Mouse (Mus musculus) thymus, postnatal 25 days (tissue): ENCODE data around the gene Ano1.

ENCODE experiments used
- DNase-seq: peaks from one replicate; pipeline ENCODE4 v3.0.0; 2022

Gene Ano1

DNA sequence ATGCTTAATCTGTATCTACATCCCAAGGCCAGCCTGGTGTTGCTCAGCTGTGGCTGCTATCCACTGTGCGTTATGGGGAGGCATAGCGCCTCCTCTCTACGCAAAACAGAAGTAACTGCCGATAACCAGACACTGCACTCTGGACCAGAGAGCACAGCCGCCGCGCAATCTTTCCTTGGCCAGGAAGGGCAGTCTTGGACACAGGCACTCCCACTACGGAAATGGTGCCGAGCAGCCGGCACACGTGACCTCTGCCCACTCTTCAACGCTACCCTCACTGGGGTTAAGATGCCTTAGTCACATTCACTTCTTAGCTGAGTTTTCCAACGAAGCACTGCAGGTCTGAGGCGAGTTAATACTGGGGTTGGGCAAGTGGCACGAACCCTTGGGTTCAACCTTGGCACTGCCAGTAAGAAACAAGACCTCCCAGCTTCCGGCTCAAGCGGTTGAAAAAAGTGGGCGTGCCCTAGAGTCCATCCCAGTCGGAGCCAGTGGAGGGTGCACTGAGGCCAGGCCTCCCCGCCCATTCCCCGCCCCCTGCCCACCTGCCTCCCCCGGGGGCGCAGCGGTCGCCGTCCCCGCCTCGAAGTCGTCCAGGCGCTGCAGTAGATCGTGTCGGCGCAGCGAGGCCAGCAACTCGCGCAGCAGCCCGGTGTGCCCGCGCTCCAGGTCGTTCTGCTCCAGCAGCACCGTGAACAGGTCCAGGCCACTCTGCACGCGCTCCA, 170.1 kb downstream of the Ano1 start:
- peak; percentile 83 for DNase-seq

DNA sequence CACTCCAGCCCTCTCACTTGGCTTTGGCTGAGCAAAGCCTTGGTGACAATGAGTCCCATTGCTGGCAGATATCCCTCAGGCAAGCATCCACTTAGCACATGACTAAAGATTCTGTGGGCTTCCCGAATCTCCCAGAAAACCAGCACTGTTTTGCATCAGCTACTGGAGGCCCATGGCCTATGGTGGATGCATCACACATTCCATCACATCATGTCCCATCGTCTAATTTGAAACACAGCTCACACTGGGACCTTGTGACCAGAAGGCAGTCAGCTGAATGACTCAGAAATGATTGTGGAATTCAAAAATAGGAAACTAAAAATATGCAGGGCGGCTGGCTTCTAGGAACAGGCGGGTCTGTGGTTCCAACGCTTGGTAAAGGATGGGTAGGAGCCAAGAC, 173.9 kb downstream of the Ano1 start:
- no peak for DNase-seq

DNA sequence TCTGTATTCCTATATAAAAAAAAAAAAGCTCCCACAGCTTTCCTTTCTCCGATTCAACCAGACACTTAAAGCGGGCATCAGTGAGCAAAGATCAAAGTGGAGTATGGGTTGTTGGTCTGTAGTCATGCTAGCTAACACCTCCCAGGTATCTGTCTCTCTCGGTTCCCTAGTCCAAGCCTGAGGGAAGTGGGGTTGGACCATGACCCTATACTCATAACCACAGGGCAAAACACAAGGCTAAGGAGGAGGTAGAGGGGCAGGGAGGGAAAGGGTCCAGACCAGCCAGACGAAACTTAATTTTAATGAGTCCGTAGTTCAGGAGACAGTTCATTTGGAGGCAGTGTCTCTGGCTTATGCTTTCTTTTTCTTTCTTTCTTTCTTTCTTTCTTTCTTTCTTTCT, 179.5 kb downstream of the Ano1 start:
- DNase-seq: no peak

DNA sequence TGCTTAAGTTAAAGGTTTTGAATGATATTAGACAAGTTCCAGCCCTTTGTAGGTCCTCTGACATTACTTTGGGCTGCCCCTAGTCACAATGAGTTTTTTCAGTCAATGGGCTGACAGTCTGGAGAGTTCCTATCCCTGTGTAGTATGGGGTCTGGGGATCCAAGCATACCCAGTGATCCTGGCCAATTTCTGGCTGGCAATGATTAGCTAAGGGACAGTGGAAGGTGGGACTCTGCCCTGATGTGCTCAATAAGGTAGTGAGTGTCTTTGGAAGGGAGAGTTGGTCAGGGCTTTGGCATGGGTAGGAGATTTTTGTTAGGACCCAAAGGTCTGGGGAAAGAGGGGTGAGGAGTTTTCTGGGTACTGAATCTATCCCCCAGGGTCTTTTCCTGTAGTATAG, 180.2 kb downstream of the Ano1 start:
- DNase-seq: no peak

DNA sequence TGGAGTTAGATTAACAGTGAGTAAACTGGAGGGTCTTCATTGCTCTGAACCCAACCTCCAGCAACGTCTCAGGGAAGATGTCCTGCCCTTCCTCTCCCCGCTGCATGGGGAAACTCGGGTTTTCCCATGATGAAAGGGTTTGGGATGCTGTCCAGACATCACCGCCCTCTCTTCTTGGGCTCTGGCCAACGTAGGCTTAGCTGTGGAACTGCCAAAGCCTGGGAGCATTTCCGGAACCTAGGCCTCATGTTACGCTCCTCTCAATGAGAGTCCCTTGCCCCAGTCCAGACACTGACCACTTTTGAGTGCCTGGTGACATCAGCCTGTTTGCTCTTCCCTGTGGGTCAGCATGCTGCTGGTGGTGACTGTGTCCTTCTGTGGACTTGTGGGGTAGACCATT, 182.3 kb downstream of the Ano1 start:
- no peak for DNase-seq

DNA sequence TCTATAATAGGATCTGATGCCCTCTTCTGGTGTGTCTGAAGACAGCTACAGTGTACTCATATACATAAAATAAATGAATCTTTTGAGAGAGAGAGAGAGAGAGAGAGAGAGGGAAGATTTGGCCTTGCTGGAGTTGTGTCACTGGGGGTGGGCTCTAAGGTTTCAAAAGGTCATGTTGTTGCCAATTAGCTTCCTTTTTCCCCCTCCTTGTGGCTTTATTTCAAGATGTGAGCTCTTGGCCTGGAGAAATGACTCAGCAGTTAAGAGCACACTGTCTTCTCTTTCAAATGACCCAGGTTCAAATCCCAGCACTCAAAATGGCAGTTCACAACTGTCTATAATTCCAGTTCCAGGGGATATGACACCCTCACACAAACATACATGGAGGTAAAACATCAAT, 183.7 kb downstream of the Ano1 start:
- DNase-seq: no peak

DNA sequence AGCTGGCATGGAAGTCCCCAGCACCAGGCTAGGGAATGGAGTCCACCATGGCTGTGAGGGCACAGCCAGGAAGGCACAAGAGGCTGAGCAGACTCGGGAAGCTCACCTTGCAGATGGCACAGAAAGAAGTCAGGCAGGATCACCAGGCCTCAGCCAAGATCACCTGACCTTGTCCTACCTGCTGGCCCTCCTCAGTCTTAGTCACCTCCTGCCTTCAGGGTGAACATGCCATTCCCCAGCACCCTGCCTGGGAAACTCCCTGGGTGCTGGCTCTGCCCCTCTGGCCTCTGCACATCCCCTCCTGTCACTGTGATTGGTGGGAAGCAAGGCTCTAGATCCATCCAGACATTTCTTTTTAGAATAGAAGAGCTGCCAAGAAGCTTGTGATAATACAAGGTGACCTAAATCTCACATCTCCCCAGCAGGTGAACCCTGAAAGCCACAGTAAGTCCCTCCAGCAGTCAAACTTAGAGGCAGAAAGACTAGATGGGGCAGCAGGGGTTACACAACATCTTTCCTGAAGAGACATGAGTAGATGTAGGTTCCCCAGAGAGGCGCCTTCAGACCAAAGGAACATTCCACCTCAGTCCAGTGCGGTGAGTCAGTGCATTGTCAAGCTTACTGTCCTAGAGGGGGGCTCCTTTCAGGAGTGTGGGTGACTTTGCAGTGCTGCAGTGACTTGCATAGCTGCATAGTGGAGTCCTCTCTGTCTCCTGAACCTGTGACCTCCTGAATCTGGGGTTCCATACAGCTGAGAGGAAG, 184.7 kb downstream of the Ano1 start:
- no peak for DNase-seq

DNA sequence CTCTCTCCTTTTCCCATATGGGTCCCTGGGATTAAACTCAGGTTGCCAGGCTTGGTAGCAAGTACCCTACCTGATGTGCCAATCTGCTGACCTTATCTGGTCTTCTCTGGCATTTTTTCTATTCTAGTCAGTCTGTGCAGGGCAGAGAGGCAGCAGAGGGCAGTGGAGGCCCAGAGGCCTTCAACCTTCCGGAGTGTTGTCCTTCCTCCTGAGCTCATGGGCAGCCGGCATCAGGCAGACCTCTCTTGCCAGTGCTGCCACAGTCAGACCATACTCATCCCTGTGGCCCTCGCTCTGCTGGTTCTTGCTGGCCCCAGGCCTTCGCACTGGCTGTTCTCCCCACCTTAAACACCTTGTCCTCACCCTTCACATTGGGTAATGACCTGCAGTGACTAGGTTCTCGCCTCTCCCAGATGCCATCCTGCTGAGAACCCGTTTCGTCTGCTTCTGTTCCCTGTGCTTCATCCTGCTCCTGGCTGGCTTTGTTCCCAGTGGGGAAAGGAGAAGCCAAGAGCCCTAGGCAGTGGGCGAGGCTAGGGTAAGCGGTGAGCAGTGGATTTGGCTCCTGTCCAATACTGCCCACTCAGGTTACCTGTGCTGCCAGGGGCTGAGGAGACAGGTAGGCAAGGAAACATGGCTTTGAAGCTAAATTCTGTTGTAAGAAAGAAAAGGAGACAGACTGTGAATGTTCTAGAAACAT, 188.2 kb downstream of the Ano1 start:
- no peak for DNase-seq

DNA sequence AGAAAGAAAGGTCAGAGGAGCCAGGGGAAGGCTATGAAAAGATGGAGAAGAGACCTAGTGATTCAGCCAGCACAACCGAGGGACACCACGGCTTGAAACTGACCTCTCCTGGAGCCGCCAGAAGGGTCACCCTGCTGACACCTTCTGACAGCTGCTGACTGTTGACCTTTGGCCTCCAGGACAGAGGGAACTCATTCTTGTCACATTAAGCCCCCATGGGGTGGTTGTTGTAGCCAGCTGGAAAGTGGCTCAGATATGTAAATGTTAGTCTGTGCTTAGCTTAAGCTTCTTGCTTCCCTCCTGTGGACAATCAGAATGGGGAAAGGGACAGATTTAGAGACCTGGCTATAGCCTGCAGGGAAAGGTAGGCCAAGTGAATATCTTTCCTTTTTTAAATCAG, 189.8 kb downstream of the Ano1 start:
- no peak for DNase-seq

DNA sequence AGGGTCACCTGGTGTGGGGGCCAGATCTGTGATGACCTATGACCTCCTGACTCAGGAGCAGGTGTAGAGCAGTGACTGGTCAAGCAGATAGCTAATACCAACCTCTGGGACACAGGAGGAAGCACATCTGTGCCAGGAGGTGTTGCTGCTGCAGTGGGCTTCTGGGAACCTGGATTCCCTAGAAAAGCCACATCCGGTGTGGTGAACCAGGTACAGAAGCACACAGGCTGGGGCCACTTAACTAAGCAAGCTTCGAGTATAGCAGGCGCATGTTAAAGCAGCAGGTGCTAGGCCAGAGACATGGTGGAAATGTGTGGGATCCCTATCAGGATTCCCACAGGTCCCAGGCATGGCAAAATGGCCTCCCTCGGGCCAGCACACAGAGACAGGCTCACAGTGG, 191.2 kb downstream of the Ano1 start:
- DNase-seq: peak; percentile 44

DNA sequence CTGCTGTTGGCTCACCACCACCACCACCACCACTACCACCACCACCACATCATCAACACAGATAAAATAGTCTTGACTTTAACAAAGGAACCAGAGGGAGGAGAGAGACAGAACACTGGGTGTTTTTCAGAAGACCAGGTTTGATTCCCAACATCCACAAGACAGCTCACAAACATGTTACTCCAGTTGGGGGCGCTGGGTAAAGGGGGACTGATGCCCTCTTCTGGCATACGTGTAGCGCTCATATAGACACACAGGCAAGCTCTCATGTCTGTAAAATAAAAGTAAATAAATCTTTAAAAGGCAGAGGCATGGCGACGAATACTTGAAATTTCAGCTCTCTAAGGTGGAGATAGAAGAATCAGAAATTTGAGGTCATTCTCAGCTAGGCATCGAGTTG, 193.2 kb downstream of the Ano1 start:
- no peak for DNase-seq

DNA sequence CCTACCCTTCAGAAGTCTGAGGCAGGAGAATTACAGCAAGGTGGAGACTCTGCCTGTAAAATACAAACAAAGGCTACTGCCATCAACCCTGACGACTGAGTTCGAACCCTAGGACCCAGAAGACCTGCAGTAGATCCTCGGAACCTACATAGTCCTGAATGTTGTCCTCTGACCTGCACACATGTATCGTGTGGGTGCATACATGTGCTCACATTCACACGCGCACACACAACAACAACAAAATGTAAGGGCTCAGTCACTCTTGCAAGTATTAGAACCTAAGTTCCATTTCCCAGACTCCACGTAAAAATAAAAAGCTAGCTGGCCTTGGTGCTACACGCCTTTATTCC, 197.7 kb downstream of the Ano1 start:
- no peak for DNase-seq

DNA sequence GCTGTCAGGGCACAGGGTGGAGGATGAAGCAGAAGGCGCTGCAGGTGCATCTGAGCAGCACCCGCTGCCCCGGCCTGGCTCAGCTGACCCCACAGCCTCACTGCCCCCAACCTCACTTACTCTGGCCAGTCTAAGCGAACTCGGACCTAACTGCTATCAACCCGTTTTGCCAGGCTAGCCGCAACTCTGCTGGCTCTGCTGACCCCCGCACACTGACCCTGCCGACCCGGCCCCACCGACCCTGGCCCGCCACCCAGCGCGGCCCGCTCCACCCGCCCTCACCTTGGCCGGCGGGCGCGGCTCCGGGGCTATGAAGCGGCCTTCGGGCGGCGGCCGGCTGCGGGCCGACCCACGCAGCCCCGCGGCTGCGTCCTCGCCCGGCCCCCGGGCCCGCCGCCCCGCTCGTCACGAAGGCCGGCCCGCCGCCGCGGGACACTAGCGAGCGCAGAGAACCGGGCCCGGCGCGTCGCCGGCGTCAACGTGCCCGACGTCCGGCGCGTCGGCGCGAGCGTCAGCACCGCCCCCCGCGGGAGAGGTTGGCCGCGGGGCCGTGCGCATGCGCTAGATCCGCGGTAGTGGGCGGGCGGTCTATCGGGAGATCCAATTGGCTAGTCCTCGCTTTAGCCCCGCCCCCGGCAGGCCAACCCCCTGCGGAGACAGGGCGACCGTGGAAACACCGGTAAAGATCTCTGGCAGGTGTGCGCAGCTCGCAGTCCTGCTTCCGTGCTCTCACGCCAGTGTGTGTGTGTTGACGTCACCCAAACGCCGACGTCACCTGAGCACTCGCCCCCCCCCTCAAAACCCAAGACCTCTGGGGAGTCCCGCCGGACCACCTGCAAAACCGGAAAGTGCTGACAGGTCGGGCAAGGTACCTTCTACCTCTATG, 198.3 kb downstream of the Ano1 start, which contains the start of gene Ppfia1:
Gene Ppfia1 (minus strand): TSS at position 493 of the 886 bp plus-strand sequence.
- DNase-seq: peak; percentile 99

DNA sequence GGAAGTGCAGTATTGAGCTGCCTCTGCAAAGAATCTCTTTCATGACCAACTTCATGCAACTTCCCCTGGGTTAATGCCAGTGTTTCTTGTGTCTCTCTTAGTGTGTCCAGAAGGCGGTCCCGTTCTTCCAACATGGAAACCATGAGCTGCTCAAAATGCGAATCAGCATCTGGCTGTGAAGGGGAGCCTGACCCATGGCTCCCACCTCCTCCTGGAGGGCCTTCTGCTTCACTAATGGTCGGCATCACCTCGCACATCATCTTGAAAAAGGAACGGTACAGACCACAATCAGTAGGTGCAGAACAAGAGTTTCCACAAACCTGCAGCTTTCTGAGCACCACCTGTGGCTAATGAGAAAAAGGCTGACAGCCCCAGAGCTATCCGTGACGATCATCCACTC, 199.5 kb downstream of the Ano1 start:
- no peak for DNase-seq

DNA sequence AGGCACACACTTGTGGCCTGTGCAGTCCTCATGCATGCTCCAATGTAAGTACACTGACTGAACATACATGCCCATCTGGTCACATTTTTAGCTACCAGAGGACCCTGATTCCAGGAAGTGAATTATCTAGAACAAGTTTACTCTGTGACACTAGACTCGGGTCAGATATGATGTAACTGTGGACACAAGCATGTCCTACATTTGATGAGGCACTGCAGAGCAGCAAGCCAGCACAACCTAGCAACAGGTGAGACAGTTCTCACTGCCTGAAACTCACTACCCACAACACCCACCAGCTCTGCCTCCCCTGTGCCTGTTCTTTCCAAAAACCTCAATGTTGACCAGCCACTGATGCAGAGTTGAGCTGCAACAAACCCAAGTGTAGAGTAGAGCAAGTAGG, 201.0 kb downstream of the Ano1 start:
- no peak for DNase-seq

DNA sequence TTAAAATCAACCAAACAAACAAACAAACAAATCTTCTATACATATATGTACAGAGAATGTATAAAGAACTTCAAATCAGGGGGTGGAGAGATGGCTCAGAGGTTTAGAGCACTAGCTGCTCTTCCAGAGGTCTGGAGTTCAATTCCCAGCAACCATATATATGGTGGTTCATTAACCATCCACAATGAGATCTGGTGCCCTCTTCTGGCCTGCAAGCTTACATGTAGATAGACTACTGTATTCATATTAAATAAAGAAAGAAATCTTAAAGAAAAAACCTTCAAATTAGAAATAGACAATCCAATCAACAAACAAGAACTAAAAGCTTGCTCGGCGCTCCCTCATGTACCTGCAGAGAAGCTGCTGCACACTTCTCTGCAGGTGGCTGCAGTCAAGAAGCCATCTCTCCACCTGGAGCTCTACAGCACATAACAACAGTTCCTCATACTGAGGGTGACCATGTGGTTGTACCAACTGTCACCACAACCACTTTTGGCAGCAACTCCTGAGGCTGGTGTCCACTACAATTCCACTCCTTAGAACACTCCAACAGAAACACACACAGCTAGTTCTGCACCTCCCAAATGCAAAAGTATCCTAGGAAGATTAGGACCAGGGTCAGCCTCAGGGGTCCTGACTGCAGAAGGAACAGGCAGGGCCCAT, 201.7 kb downstream of the Ano1 start:
- DNase-seq: no peak

DNA sequence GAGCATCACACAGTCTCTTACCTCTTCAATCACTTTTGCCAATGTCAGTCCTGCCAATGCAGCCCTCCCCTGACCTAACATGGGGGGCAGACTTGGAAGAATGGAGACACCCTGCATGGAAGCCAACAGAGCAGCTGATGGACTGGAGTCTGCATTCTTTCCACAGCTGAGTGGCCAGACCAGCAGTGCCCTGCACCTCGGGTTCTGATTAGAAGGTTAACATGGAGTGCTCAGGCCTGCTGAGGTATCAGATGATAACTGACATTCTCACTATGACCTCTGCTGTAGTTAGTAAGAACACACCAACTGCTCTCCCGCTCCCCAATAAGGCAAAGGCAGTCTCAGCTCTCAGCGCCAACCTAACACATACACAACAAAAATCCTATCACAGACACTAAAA, 206.5 kb downstream of the Ano1 start:
- DNase-seq: no peak

DNA sequence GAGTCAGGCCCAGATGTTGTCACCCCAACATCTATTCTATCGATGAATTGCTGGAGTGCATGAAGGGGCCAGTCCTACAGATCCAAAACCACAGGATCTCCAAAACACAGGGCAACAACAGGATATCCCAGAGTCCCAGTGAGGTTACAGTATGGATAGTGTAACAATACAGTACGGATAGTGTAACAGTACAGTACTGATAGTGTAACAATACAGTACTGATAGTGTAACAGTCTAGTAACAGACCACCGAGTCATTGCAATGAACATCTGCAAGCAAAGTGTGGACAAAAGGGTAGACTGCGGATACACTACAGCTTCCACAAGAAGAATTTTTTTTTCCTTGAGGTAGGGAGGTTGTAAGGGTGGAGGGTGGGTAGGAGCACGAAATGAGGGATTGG, 210.4 kb downstream of the Ano1 start:
- DNase-seq: no peak

DNA sequence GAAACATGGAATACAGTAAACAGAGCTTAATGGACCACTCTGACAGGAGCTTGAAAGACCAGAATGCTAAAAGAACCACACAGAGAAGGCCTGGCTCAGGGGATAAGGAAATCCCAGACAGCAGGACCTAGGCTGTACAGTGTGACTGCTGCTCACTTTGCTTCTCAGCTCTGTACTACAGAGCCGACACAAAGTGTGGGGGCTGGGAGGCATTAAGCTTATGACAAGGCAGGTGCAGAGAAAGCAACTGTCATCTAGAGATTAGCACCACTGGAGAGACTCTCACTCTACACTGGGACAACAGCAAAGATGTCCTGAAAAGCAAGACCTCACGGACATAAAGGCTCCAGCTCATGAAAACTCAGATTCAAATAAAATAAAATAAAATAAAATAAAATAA, 212.6 kb downstream of the Ano1 start:
- DNase-seq: peak; percentile 60
